Mouse (Mus musculus): ENCODE results near the gene Leng1. TPM values are rescaled to one million over a fixed set of nuclear protein-coding genes. Genes with fewer than 3 reads are reported as not detected.

Gene Leng1
- total and polyA plus RNA-seq, 3 experiments = 5.8 to 8.5 (median 6.7) TPM

GRCm38 (mm10) chr7:3683908-3684550 is 18.4 kb upstream of the Leng1 start:
- dilution Hi-C loops (cut with MboI; ENCODE audit: extremely low pct_ligation_motif_present, extremely low pct_unique_long_range_greater_than_20kb, low sequenced_read_pairs) = no loop called here
- Histone ChIP-seq H3K4me3 (replicated peaks in 1 of 3; ENCODE audit: low read depth in 2 of 3, low read length in 2 of 3, poor library complexity in 1 of 3) (no peak overlapping the region), H3K27ac (ENCODE audit: insufficient read depth, low read depth) (no peak overlapping the region), H3K4me1 (ENCODE audit: control insufficient read depth in 1 of 2, insufficient read depth in 2 of 2) (peaks cover 0 to 3% of the 10 kb centered on the region in 2 experiments; a peak in 1 of 4 replicates), H3K9ac (ENCODE audit: insufficient read depth, low read depth) (no peak overlapping the region), H3K79me2 (replicated peaks; ENCODE audit: control insufficient read depth, extremely low read depth, insufficient read depth, poor library complexity, severe bottlenecking) (no peaks in the 10 kb centered on the region), H3K9me3 (replicated peaks; ENCODE audit: low read length) (no peaks in the 10 kb centered on the region), H3K4me2 (ENCODE audit: insufficient read depth, low read depth, poor library complexity, severe bottlenecking) (no peak overlapping the region), H3K36me3 (replicated peaks in 1 of 2; ENCODE audit: control insufficient read depth in 1 of 2, insufficient read depth in 1 of 2, low read length in 1 of 2) (peaks cover 27 to 75% of the 10 kb centered on the region in 2 experiments), H3K27me3 (replicated peaks) (no peaks in the 10 kb centered on the region)
- no peak for TF ChIP-seq CHD1 (IDR thresholded peaks at IDR 0.05; ENCODE audit: low read depth, low read length)
- in situ Hi-C loops (cut with MboI; ENCODE audit: low pct_ligation_motif_present, low pct_unique_long_range_greater_than_20kb, low sequenced_read_pairs) = no loop called here
- no peak for DNase-seq (ENCODE audit: extremely low read depth)

GRCm38 (mm10) chr7:3677342-3677741 is 11.7 kb upstream of the Leng1 start, which contains the start of gene Tmc4:
Gene Tmc4 (minus strand): TSS chr7:3677553.
- Histone ChIP-seq H3K27ac (ENCODE audit: insufficient read depth, low read depth) (no peak within 1 kb of the TSS), H3K4me2 (ENCODE audit: insufficient read depth, low read depth, poor library complexity, severe bottlenecking) (no peak within 1 kb of the TSS), H3K4me1 (ENCODE audit: control insufficient read depth in 1 of 2, insufficient read depth in 2 of 2) (peaks cover 0 to 31% of the 10 kb centered on the region in 2 experiments; a peak in 2 of 4 replicates), H3K9me3 (replicated peaks; ENCODE audit: low read length) (no peaks in the 10 kb centered on the region), H3K4me3 (replicated peaks in 1 of 3; ENCODE audit: low read depth in 2 of 3, low read length in 2 of 3, poor library complexity in 1 of 3) (no peak within 1 kb of the TSS), H3K27me3 (replicated peaks) (no peaks in the 10 kb centered on the region), H3K36me3 (replicated peaks in 1 of 2; ENCODE audit: control insufficient read depth in 1 of 2, insufficient read depth in 1 of 2, low read length in 1 of 2) (peaks cover 2 to 46% of the 10 kb centered on the region in 2 experiments), H3K9ac (ENCODE audit: insufficient read depth, low read depth) (no peak within 1 kb of the TSS), H3K79me2 (replicated peaks; ENCODE audit: control insufficient read depth, extremely low read depth, insufficient read depth, poor library complexity, severe bottlenecking) (no peaks in the 10 kb centered on the region)
- dilution Hi-C loops (cut with MboI; ENCODE audit: extremely low pct_ligation_motif_present, extremely low pct_unique_long_range_greater_than_20kb, low sequenced_read_pairs) = no loop called here
- DNase-seq (ENCODE audit: extremely low read depth) = no peak
- TF ChIP-seq TCF12 (IDR thresholded peaks at IDR 0.05; ENCODE audit: low read depth, low read length) = no peak
- no peak for TF ChIP-seq ZC3H11A (IDR thresholded peaks at IDR 0.05; ENCODE audit: low read depth, low read length)
- TF ChIP-seq USF2 (conservative IDR thresholded peaks at IDR 0.05; ENCODE audit: low read depth, low read length) = no peak
- TF ChIP-seq SIN3A (IDR thresholded peaks at IDR 0.05; ENCODE audit: low read length) = no peak
- no peak for TF ChIP-seq MXI1 (IDR thresholded peaks at IDR 0.05; ENCODE audit: low read depth, low read length)
- no peak for TF ChIP-seq KAT2A (IDR thresholded peaks at IDR 0.05; ENCODE audit: insufficient replicate concordance, low read length)
- no peak for TF ChIP-seq BHLHE40 (IDR thresholded peaks at IDR 0.05; ENCODE audit: low read depth, low read length)
- TF ChIP-seq TBP (conservative IDR thresholded peaks at IDR 0.05; ENCODE audit: low read depth, low read length) = no peak
- in situ Hi-C loops (cut with MboI; ENCODE audit: low pct_ligation_motif_present, low pct_unique_long_range_greater_than_20kb, low sequenced_read_pairs) = no loop called here

- Histone ChIP-seq H3K27me3 (replicated peaks) (no peaks in the 10 kb centered on the region), H3K36me3 (replicated peaks in 1 of 2; ENCODE audit: control insufficient read depth in 1 of 2, insufficient read depth in 1 of 2, low read length in 1 of 2) (peaks cover 2 to 39% of the 10 kb centered on the region in 2 experiments), H3K9ac (ENCODE audit: insufficient read depth, low read depth) (no peak overlapping the region), H3K27ac (ENCODE audit: insufficient read depth, low read depth) (no peak overlapping the region), H3K4me1 (ENCODE audit: control insufficient read depth in 1 of 2, insufficient read depth in 2 of 2) (peaks cover 0 to 31% of the 10 kb centered on the region in 2 experiments; a peak in 2 of 4 replicates), H3K4me2 (ENCODE audit: insufficient read depth, low read depth, poor library complexity, severe bottlenecking) (no peak overlapping the region), H3K9me3 (replicated peaks; ENCODE audit: low read length) (no peaks in the 10 kb centered on the region), H3K4me3 (replicated peaks in 1 of 3; ENCODE audit: low read depth in 2 of 3, low read length in 2 of 3, poor library complexity in 1 of 3) (no peak overlapping the region), H3K79me2 (replicated peaks; ENCODE audit: control insufficient read depth, extremely low read depth, insufficient read depth, poor library complexity, severe bottlenecking) (no peaks in the 10 kb centered on the region)
- DNase-seq (ENCODE audit: extremely low read depth) = no peak
- dilution Hi-C loops (cut with MboI; ENCODE audit: extremely low pct_ligation_motif_present, extremely low pct_unique_long_range_greater_than_20kb, low sequenced_read_pairs) (no loop called here), in situ Hi-C loops (cut with MboI; ENCODE audit: low pct_ligation_motif_present, low pct_unique_long_range_greater_than_20kb, low sequenced_read_pairs) (no loop called here)
- TF ChIP-seq MXI1 (IDR thresholded peaks at IDR 0.05; ENCODE audit: low read depth, low read length) (no peak), CHD2 (IDR thresholded peaks at IDR 0.05; ENCODE audit: low read length) (no peak), JUN (IDR thresholded peaks at IDR 0.05; ENCODE audit: insufficient read depth, low read depth, low read length) (no peak), RCOR1 (conservative IDR thresholded peaks at IDR 0.05; ENCODE audit: low read depth, low read length) (no peak), USF1 (IDR thresholded peaks at IDR 0.05; ENCODE audit: low read depth, low read length) (no peak), ZNF384 (IDR thresholded peaks at IDR 0.05; ENCODE audit: low read depth, low read length) (no peak), TCF12 (IDR thresholded peaks at IDR 0.05; ENCODE audit: low read depth, low read length) (no peak), ELF1 (IDR thresholded peaks at IDR 0.05; ENCODE audit: low read depth, low read length) (no peak), RAD21 (IDR thresholded peaks at IDR 0.05; ENCODE audit: low read depth, low read length) (no peak), PAX5 (IDR thresholded peaks at IDR 0.05; ENCODE audit: low read length) (no peak), CTCF (conservative IDR thresholded peaks at IDR 0.05 in 1 of 2, IDR thresholded peaks at IDR 0.05 in 1 of 2; ENCODE audit: low read depth in 2 of 2, low read length in 2 of 2) (no peak), BHLHE40 (IDR thresholded peaks at IDR 0.05; ENCODE audit: low read depth, low read length) (no peak), GABPA (IDR thresholded peaks at IDR 0.05; ENCODE audit: insufficient replicate concordance, low read depth, low read length) (no peak)
Measured at GRCm38 (mm10) chr7:3676371-3676770, 10.7 kb upstream of the Leng1 start.

Measured in CH12.LX (cell line).